Mouse (Mus musculus): ENCODE results near the gene Atp6v1e1.

DNA sequence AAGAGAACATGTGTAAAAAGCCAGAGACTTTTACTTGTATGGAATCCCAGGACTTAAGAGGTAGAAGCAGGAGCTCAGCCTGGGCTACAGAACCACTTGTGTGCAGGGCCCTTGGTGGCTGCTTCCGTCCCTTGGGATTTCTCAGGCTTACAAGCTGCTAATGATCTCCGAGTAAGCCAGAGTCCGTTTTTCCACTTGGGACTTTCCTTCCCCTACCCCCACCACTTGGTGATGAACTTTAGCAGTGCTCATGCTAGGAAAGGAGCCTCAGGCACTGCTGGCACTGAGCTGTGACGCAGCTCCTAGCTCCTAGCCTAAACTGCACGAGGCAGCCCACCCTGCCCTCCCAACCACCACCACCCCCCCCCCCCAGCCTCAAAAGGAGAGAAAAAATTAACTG lies 31.9 kb downstream of the Atp6v1e1 start:
- TF ChIP-seq POLR2A (IDR thresholded peaks at IDR 0.05; ENCODE audit: insufficient read depth, low read length) (no peak), CTCF (IDR thresholded peaks at IDR 0.05; ENCODE audit: low read depth, low read length) (no peak)
